11 mouse cellular contexts compared by ENCODE assay signal in genomic region chr5:121832376-121833155, GRCm38 (mm10). TPM values are rescaled to one million over a fixed set of nuclear protein-coding genes. Genes with fewer than 3 reads are reported as not detected.
DNase-seq lines count a peak whose midpoint lies in the region; ATAC-seq and TF ChIP-seq lines count a peak whose summit lies in the region.
"Had no signal": no experiment of that assay in that cellular context is flagged by ENCODE, and none has a peak within 500 bp of the region (broad histone marks: within the 10 kb centered on the region; RNA-seq: fewer than 3 reads in every experiment).

No protein-coding gene starts in this region.

- H3K9me3 ChIP-seq in midbrain, embryonic 10.5 days (replicated peaks), result no peaks in the 10 kb centered on the region
- no peaks in the 10 kb centered on the region for H3K9me3 ChIP-seq in midbrain, embryonic 16.5 days (replicated peaks; ENCODE audit: control insufficient read depth, low read length, poor library complexity, severe bottlenecking)
- no peaks in the 10 kb centered on the region for H3K9me3 ChIP-seq in hindbrain, embryonic 11.5 days (ENCODE audit: control insufficient read depth, low read length)

- no peak overlapping the region for H3K9ac ChIP-seq in midbrain, embryonic 16.5 days (ENCODE audit: low read depth, low read length)
- no peak overlapping the region for H3K9ac ChIP-seq in hindbrain, embryonic 11.5 days (ENCODE audit: low read depth, low read length)

- TF ChIP-seq POLR2A in kidney, adult 2 months (IDR thresholded peaks at IDR 0.05; ENCODE audit: low read depth, low read length), result no peak

- no peak overlapping the region for H3K4me2 ChIP-seq in midbrain, embryonic 16.5 days (ENCODE audit: low read length)
- H3K4me2 ChIP-seq in hindbrain, embryonic 11.5 days (replicated peaks; ENCODE audit: low read depth, low read length), result no peak overlapping the region

- H3K4me1 ChIP-seq in kidney, adult 2 months (ENCODE audit: control insufficient read depth, insufficient read depth, low read length), result peaks cover 9% of the 10 kb centered on the region; the same call in 1 of the 2 replicates
- H3K4me1 ChIP-seq in midbrain, embryonic 10.5 days, result peaks cover 66% of the 10 kb centered on the region
- H3K4me1 ChIP-seq in midbrain, embryonic 16.5 days (ENCODE audit: control insufficient read depth, insufficient read depth, low read length), result peaks cover 31% of the 10 kb centered on the region
- peaks cover 19% of the 10 kb centered on the region for H3K4me1 ChIP-seq in hindbrain, embryonic 11.5 days (replicated peaks; ENCODE audit: control insufficient read depth, insufficient read depth, low read length)

- peak; percentile 63 for DNase-seq in cerebellum, adult 11-12 months
- no peak for DNase-seq in kidney, adult 2 months
- no peak for DNase-seq in kidney, postnatal 36 days
- DNase-seq in midbrain, embryonic 10.5 days (ENCODE audit: low spot score), result no peak
- peak; percentile 45 for DNase-seq in lung, postnatal 36 days
- no peak for DNase-seq in hindbrain, embryonic 11.5 days (ENCODE audit: low spot score)
- DNase-seq: thymus, adult 2 months had no signal

- 68% methylated on average over 6 of the region's 6 CpGs for WGBS in kidney, adult 2 months
- 83% methylated on average over 6 of the region's 6 CpGs for WGBS in midbrain, embryonic 10.5 days
- 85% methylated on average over 5 of the region's 6 CpGs for WGBS in midbrain, embryonic 16.5 days
- WGBS in hindbrain, embryonic 11.5 days, result 79% methylated on average over 6 of the region's 6 CpGs

- ATAC-seq in cerebellum, adult (ENCODE audit: insufficient number of reproducible peaks, low FRiP score, low TSS enrichment), result no peak
- ATAC-seq in midbrain, embryonic 16.5 days, result no peak
- ATAC-seq in hindbrain, embryonic 11.5 days (ENCODE audit: low FRiP score), result no peak
- ATAC-seq: activated CD4-positive, CD25-positive, alpha-beta regulatory T cell, adult 4 months; hindbrain, embryonic 16.5 days had no signal

- no peaks in the 10 kb centered on the region; the same call in 1 of the 2 replicates for H3K36me3 ChIP-seq in kidney, adult 2 months (ENCODE audit: control insufficient read depth, insufficient read depth, low read length)
- no peaks in the 10 kb centered on the region for H3K36me3 ChIP-seq in midbrain, embryonic 10.5 days
- H3K36me3 ChIP-seq in midbrain, embryonic 16.5 days (ENCODE audit: control insufficient read depth, insufficient read depth, low read length), result no peaks in the 10 kb centered on the region
- H3K36me3 ChIP-seq in hindbrain, embryonic 11.5 days (ENCODE audit: control insufficient read depth, insufficient read depth, low read length), result no peaks in the 10 kb centered on the region

- H3K4me3 ChIP-seq in kidney, adult 2 months (ENCODE audit: insufficient read depth, low read depth, low read length), result no peak overlapping the region
- no peak overlapping the region; the same call in 1 of the 2 replicates for H3K4me3 ChIP-seq in midbrain, embryonic 10.5 days
- no peak overlapping the region for H3K4me3 ChIP-seq in midbrain, embryonic 16.5 days (ENCODE audit: low read depth, low read length)
- H3K4me3 ChIP-seq in hindbrain, embryonic 11.5 days (ENCODE audit: low read depth, low read length), result no peak overlapping the region

- H3K27me3 ChIP-seq in kidney, adult 2 months (replicated peaks; ENCODE audit: control insufficient read depth, insufficient read depth, low read length), result no peaks in the 10 kb centered on the region
- H3K27me3 ChIP-seq in midbrain, embryonic 10.5 days (ENCODE audit: low read depth, poor library complexity, severe bottlenecking), result peaks cover 85% of the 10 kb centered on the region
- peaks cover 12% of the 10 kb centered on the region for H3K27me3 ChIP-seq in midbrain, embryonic 16.5 days (ENCODE audit: control insufficient read depth, insufficient read depth, low read depth, low read length)
- peaks cover 20% of the 10 kb centered on the region for H3K27me3 ChIP-seq in hindbrain, embryonic 11.5 days (ENCODE audit: control insufficient read depth, insufficient read depth, low read length)

- H3K27ac ChIP-seq in kidney, adult 2 months (ENCODE audit: insufficient read depth, low read depth, low read length), result 0 out of 2 replicates have a peak overlapping the region, but pooled peaks have one; percentile 28
- peak overlapping the region; percentile 33; the same call in 1 of the 2 replicates for H3K27ac ChIP-seq in midbrain, embryonic 10.5 days (replicated peaks)
- H3K27ac ChIP-seq in midbrain, embryonic 16.5 days (ENCODE audit: low read length), result no peak overlapping the region
- no peak overlapping the region for H3K27ac ChIP-seq in hindbrain, embryonic 11.5 days (ENCODE audit: low read depth, low read length)

- TF ChIP-seq CTCF in kidney, adult 2 months (conservative IDR thresholded peaks at IDR 0.05; ENCODE audit: insufficient read depth, insufficient read length, low read depth, low read length), result no peak

RNA-seq across cellular contexts. Expression of gene Sh2b3, which starts 4.9 kb away (rescaled TPM):
- polyA plus RNA-seq in kidney, adult 2 months (2012; rRNA removed), result 19.7 and 20.8 TPM in 2 replicates
- polyA plus RNA-seq in midbrain, embryonic 10.5 days (2016; fragmentation: Nextera tagmentation; extraction: Ambion mirVana), result 6.9 and 8.1 TPM in 2 replicates
- 6.1 and 6.7 TPM in 2 replicates for polyA plus RNA-seq in midbrain, embryonic 16.5 days (2015; fragmentation: Nextera tagmentation; extraction: Ambion mirVana)
- polyA plus RNA-seq in hindbrain, embryonic 11.5 days (2014; fragmentation: Nextera tagmentation; extraction: Ambion mirVana), result 8.4 and 9.6 TPM in 2 replicates

RNA-seq across cellular contexts. Expression of gene Pheta1, which starts 16.2 kb away (rescaled TPM):
- 19.1 and 23.4 TPM in 2 replicates for polyA plus RNA-seq in kidney, adult 2 months (2012; rRNA removed)
- 46.7 and 52.9 TPM in 2 replicates for polyA plus RNA-seq in midbrain, embryonic 10.5 days (2016; fragmentation: Nextera tagmentation; extraction: Ambion mirVana)
- polyA plus RNA-seq in midbrain, embryonic 16.5 days (2015; fragmentation: Nextera tagmentation; extraction: Ambion mirVana), result 43.4 and 51.3 TPM in 2 replicates
- 27.0 and 29.3 TPM in 2 replicates for polyA plus RNA-seq in hindbrain, embryonic 11.5 days (2014; fragmentation: Nextera tagmentation; extraction: Ambion mirVana)

Comparison
In these comparisons a context has a peak if more than half of its experiments do, and no peak if none do; other contexts are left out.
1. H3K27ac ChIP-seq: peak in kidney, adult 2 months (single experiment) and midbrain, embryonic 10.5 days (single experiment); none in midbrain, embryonic 16.5 days (single experiment) and hindbrain, embryonic 11.5 days (single experiment).
2. DNase-seq: peak in cerebellum, adult 11-12 months (single experiment) and lung, postnatal 36 days (single experiment); none in kidney, adult 2 months (single experiment), kidney, postnatal 36 days (0 of 2), midbrain, embryonic 10.5 days (single experiment) and hindbrain, embryonic 11.5 days (single experiment).